Mouse (Mus musculus) layer of hippocampus, adult 8-10 months (tissue): ENCODE measurements around the gene Trim8. TPM values are rescaled to one million over a fixed set of nuclear protein-coding genes. Genes with fewer than 3 reads are reported as not detected.
A peak's percentile ranks its signal among the peaks of the same experiment; 100 is the strongest.

Experiments used
- DNase-seq, 2 experiments: peaks; one replicate each; pipeline ENCODE4 v3.0.0; 2022; ENCODE audit warnings: low spot score in 2 of 2
- total RNA-seq, 4 experiments: library from RNA; stranded (reverse); gene quantifications; 2 replicates each; pipeline ENCODE4 v1.2.4; 2022

Gene Trim8
- 10 to 100 TPM; 91.0 to 98.4 (median 93.7) TPM for total RNA-seq

GRCm38 (mm10) chr19:46501401-46502068, at the start of gene Trim8:
Gene Trim8, plus strand, starts transcription at chr19:46501702.
- peak; percentile 79 for DNase-seq

- peak; percentile 50 to 51 for DNase-seq
These were observed 49.3 kb upstream of the Trim8 start for GRCm38 (mm10) chr19:46452052-46452827.

- no peak for DNase-seq
These were observed 48.6 kb upstream of the Trim8 start for GRCm38 (mm10) chr19:46452916-46453315.

GRCm38 (mm10) chr19:46454126-46454880, 47.2 kb upstream of the Trim8 start:
- no peak for DNase-seq

- DNase-seq, result no peak
These were observed 46.5 kb upstream of the Trim8 start for GRCm38 (mm10) chr19:46455032-46455431.

GRCm38 (mm10) chr19:46455556-46455955, 45.9 kb upstream of the Trim8 start:
- DNase-seq, result no peak

GRCm38 (mm10) chr19:46456018-46456735, 45.3 kb upstream of the Trim8 start:
- no peak for DNase-seq

- no peak for DNase-seq
These were observed 43.7 kb upstream of the Trim8 start for GRCm38 (mm10) chr19:46457798-46458197.

GRCm38 (mm10) chr19:46459256-46459655, 42.2 kb upstream of the Trim8 start:
- DNase-seq, result no peak

- DNase-seq, result no peak
These were observed 41.6 kb upstream of the Trim8 start for GRCm38 (mm10) chr19:46459889-46460288.

- DNase-seq, result no peak
These were observed 38.9 kb upstream of the Trim8 start for GRCm38 (mm10) chr19:46462574-46462973.

GRCm38 (mm10) chr19:46463446-46463845, 38.1 kb upstream of the Trim8 start:
- DNase-seq, result no peak

- no peak for DNase-seq
These were observed 35.3 kb upstream of the Trim8 start for GRCm38 (mm10) chr19:46466160-46466559.

GRCm38 (mm10) chr19:46467051-46467503, 34.4 kb upstream of the Trim8 start:
- DNase-seq, result no peak

- DNase-seq, result no peak
These were observed 30.9 kb upstream of the Trim8 start for GRCm38 (mm10) chr19:46470364-46471240.

GRCm38 (mm10) chr19:46471324-46472093, 30.0 kb upstream of the Trim8 start:
- no peak for DNase-seq

GRCm38 (mm10) chr19:46477432-46477845, 24.1 kb upstream of the Trim8 start:
- peak; percentile 42 to 67 for DNase-seq

GRCm38 (mm10) chr19:46478242-46478641, 23.3 kb upstream of the Trim8 start:
- no peak for DNase-seq

GRCm38 (mm10) chr19:46478826-46479225, 22.7 kb upstream of the Trim8 start:
- no peak for DNase-seq
